In the genomic region with DNA sequence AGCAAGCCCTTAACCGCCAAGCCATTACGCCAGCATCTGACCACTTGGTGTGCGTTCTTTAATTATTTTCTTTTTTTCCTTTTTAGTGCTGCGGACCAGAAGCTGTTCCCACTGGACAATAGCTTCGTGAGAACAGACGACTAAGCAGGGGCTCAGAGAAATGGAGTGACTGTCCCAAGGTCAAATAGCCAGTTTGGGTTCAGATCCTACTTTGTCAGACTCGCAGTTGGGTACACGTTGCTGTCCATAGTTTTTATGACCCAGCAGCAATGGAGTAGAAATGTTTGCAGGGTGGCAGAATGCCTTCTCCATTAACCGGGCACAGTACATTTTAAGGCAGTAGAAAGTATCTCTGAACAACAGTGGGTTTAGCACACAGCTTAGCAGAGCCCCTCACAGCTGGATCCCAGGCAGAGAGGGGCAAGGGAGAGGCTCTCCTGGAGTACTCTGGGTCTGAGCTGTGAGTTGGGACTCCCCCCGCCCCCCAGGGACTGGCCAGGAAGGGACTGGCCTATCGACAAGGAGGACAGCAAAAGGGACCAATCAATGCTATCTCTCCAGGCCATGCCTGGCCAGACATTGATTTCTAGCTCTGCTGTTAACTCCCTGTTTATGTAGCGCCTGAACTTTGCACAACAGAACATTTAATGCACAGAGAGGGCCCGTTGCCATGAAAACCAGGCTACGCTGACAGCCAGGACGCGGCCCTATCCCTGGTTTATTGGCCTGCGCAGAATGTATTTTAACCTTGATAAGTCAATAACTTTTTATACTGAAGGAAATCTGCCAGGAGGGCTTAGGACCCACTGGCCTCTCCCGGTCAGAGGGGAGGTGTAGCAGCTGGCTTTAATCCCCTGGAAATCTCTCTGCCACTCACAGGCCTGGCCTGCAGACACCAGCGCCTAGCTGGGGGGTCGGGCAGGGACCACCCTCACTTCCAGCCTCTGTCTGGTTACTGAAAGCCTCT, we compare ENCODE assay signal across 12 mouse cellular contexts. TPM values are rescaled to one million over a fixed set of nuclear protein-coding genes. Genes with fewer than 3 reads are reported as not detected.
DNase-seq lines count a peak whose midpoint lies in the region; ATAC-seq and TF ChIP-seq lines count a peak whose summit lies in the region.
"Had no signal": no experiment of that assay in that cellular context is flagged by ENCODE, and none has a peak within 500 bp of the region (broad histone marks: within the 10 kb centered on the region; RNA-seq: fewer than 3 reads in every experiment).

No protein-coding gene starts in this region.

- peaks cover 35% of the 10 kb centered on the region for H3K4me1 ChIP-seq in forebrain, embryonic 12.5 days
- no peaks in the 10 kb centered on the region for H3K4me1 ChIP-seq in forebrain, embryonic 14.5 days (ENCODE audit: control insufficient read depth, insufficient read depth, low read length)
- peaks cover 22% of the 10 kb centered on the region for H3K4me1 ChIP-seq in neural tube, embryonic 12.5 days
- peaks cover 18% of the 10 kb centered on the region for H3K4me1 ChIP-seq in liver, embryonic 13.5 days (replicated peaks)
- H3K4me1 ChIP-seq in stomach, postnatal 0 days (replicated peaks; ENCODE audit: control insufficient read depth, insufficient read depth) = no peaks in the 10 kb centered on the region

- no peak for DNase-seq in forebrain, embryonic 14.5 days (ENCODE audit: low spot score)
- DNase-seq in neural tube, embryonic 10.5 days (ENCODE audit: extremely low spot score, low spot score) = no peak
- DNase-seq in liver, embryonic 13.5 days = no peak
- DNase-seq in stomach, postnatal 0 days (ENCODE audit: low spot score) = peak; percentile 54
- no peak for DNase-seq in frontal cortex, postnatal 10 days (ENCODE audit: low spot score in 2 of 2)
- no peak for DNase-seq in gastrocnemius, postnatal 14 days
- DNase-seq: B cell, adult 2 months; heart, postnatal 10 days had no signal

- H3K27ac ChIP-seq in forebrain, embryonic 12.5 days = no peak overlapping the region
- H3K27ac ChIP-seq in forebrain, embryonic 14.5 days (ENCODE audit: low read depth, low read length) = no peak overlapping the region
- no peak overlapping the region for H3K27ac ChIP-seq in neural tube, embryonic 12.5 days
- peak overlapping the region; percentile 70 for H3K27ac ChIP-seq in liver, embryonic 13.5 days
- peak overlapping the region; percentile 45; the same call in 1 of the 2 replicates for H3K27ac ChIP-seq in stomach, postnatal 0 days (replicated peaks)
- H3K27ac ChIP-seq: layer of hippocampus, adult 2 months had no signal

- ATAC-seq in forebrain, embryonic 12.5 days (ENCODE audit: low FRiP score) = 0 out of 2 replicates have a peak, but pooled peaks have one; percentile 36
- no peak for ATAC-seq in forebrain, embryonic 14.5 days
- no peak for ATAC-seq in neural tube, embryonic 12.5 days (ENCODE audit: low FRiP score, low read depth)
- peak; percentile 83 for ATAC-seq in liver, embryonic 13.5 days (ENCODE audit: low read depth)
- peak; percentile 53 for ATAC-seq in stomach, postnatal 0 days (ENCODE audit: low FRiP score, low TSS enrichment)
- ATAC-seq: Patski had no signal

- H3K9ac ChIP-seq in forebrain, embryonic 12.5 days = no peak overlapping the region
- no peak overlapping the region for H3K9ac ChIP-seq in forebrain, embryonic 14.5 days (ENCODE audit: low read length)
- no peak overlapping the region for H3K9ac ChIP-seq in neural tube, embryonic 12.5 days
- H3K9ac ChIP-seq in liver, embryonic 13.5 days = no peak overlapping the region
- no peak overlapping the region for H3K9ac ChIP-seq in stomach, postnatal 0 days (ENCODE audit: low read length)

- intact Hi-C loops in gastrocnemius, postnatal 14 days (cut with DNase I; ENCODE audit: low total_unique reads) = no loop called here

- H3K4me3 ChIP-seq in forebrain, embryonic 12.5 days (replicated peaks) = no peak overlapping the region
- no peak overlapping the region for H3K4me3 ChIP-seq in forebrain, embryonic 14.5 days (ENCODE audit: low read depth, low read length)
- H3K4me3 ChIP-seq in neural tube, embryonic 12.5 days = no peak overlapping the region
- no peak overlapping the region for H3K4me3 ChIP-seq in liver, embryonic 13.5 days (replicated peaks)
- no peak overlapping the region for H3K4me3 ChIP-seq in stomach, postnatal 0 days (ENCODE audit: low read depth, low read length)
- H3K4me3 ChIP-seq: layer of hippocampus, adult 2 months had no signal

- peaks cover 9% of the 10 kb centered on the region; the same call in 1 of the 2 replicates for H3K9me3 ChIP-seq in forebrain, embryonic 12.5 days
- 0 out of 2 replicates have a peak, but pooled peaks cover 2% of the 10 kb centered on the region for H3K9me3 ChIP-seq in forebrain, embryonic 14.5 days (replicated peaks; ENCODE audit: control insufficient read depth, low read length)
- H3K9me3 ChIP-seq in neural tube, embryonic 12.5 days = 0 out of 2 replicates have a peak, but pooled peaks cover 3% of the 10 kb centered on the region
- H3K9me3 ChIP-seq in liver, embryonic 13.5 days (replicated peaks) = no peaks in the 10 kb centered on the region
- H3K9me3 ChIP-seq in stomach, postnatal 0 days (ENCODE audit: control insufficient read depth, low read length) = no peaks in the 10 kb centered on the region

- no peak overlapping the region for H3K4me2 ChIP-seq in forebrain, embryonic 12.5 days
- no peak overlapping the region for H3K4me2 ChIP-seq in forebrain, embryonic 14.5 days (ENCODE audit: low read length)
- H3K4me2 ChIP-seq in neural tube, embryonic 12.5 days (replicated peaks) = 0 out of 2 replicates have a peak overlapping the region, but pooled peaks have one; percentile 18
- no peak overlapping the region for H3K4me2 ChIP-seq in liver, embryonic 13.5 days
- H3K4me2 ChIP-seq in stomach, postnatal 0 days (replicated peaks; ENCODE audit: low read depth) = no peak overlapping the region

- H3K36me3 ChIP-seq in forebrain, embryonic 12.5 days (replicated peaks) = no peaks in the 10 kb centered on the region
- no peaks in the 10 kb centered on the region for H3K36me3 ChIP-seq in forebrain, embryonic 14.5 days (ENCODE audit: control insufficient read depth, insufficient read depth, low read length)
- H3K36me3 ChIP-seq in neural tube, embryonic 12.5 days = no peaks in the 10 kb centered on the region
- H3K36me3 ChIP-seq in liver, embryonic 13.5 days = no peaks in the 10 kb centered on the region
- no peaks in the 10 kb centered on the region for H3K36me3 ChIP-seq in stomach, postnatal 0 days (ENCODE audit: control insufficient read depth, insufficient read depth, low read length)

- H3K27me3 ChIP-seq in forebrain, embryonic 12.5 days = 0 out of 2 replicates have a peak, but pooled peaks cover 7% of the 10 kb centered on the region
- no peaks in the 10 kb centered on the region for H3K27me3 ChIP-seq in forebrain, embryonic 14.5 days (replicated peaks; ENCODE audit: control insufficient read depth, insufficient read depth, low read length)
- no peaks in the 10 kb centered on the region for H3K27me3 ChIP-seq in neural tube, embryonic 12.5 days (replicated peaks)
- 0 out of 2 replicates have a peak, but pooled peaks cover 2% of the 10 kb centered on the region for H3K27me3 ChIP-seq in liver, embryonic 13.5 days
- no peaks in the 10 kb centered on the region for H3K27me3 ChIP-seq in stomach, postnatal 0 days (ENCODE audit: control insufficient read depth, insufficient read depth, low read length)

- TF ChIP-seq CTCF in stomach, postnatal 0 days (IDR thresholded peaks at IDR 0.05; ENCODE audit: low read depth) = no peak

- TF ChIP-seq EP300 in stomach, postnatal 0 days (optimal IDR thresholded peaks at IDR 0.05) = no peak

- WGBS in forebrain, embryonic 12.5 days = 50% methylated on average over 20 of the region's 20 CpGs
- WGBS in forebrain, embryonic 14.5 days = 49% methylated on average over 20 of the region's 20 CpGs
- 64% methylated on average over 20 of the region's 20 CpGs for WGBS in neural tube, embryonic 12.5 days
- 58% methylated on average over 20 of the region's 20 CpGs for WGBS in liver, embryonic 13.5 days (ENCODE audit: insufficient replicate concordance)
- 45% methylated on average over 20 of the region's 20 CpGs for WGBS in stomach, postnatal 0 days

RNA-seq across cellular contexts. Expression of a gene that starts 9.8 kb away (rescaled TPM):
- polyA plus RNA-seq in forebrain, embryonic 12.5 days (2016; fragmentation: Nextera tagmentation; extraction: Ambion mirVana) = 6.9 and 10.2 TPM in 2 replicates
- 4.5 and 5.0 TPM in 2 replicates for polyA plus RNA-seq in forebrain, embryonic 14.5 days (2014; fragmentation: Nextera tagmentation; extraction: Ambion mirVana)
- polyA plus RNA-seq in neural tube, embryonic 12.5 days (2016; fragmentation: Nextera tagmentation; extraction: Ambion mirVana) = 7.2 and 8.0 TPM in 2 replicates
- polyA plus RNA-seq in liver, embryonic 13.5 days (2015; fragmentation: Nextera tagmentation; extraction: Ambion mirVana) = 0.58 and 0.61 TPM in 2 replicates
- polyA plus RNA-seq in stomach, postnatal 0 days (2015; fragmentation: Nextera tagmentation; extraction: Ambion mirVana) = 0.79 and 0.98 TPM in 2 replicates
- under 1 TPM; 0.49 to 0.96 TPM for total RNA-seq in gastrocnemius, postnatal 14 days (2021)

Comparison
In these comparisons a context has a peak if more than half of its experiments do, and no peak if none do; other contexts are left out.
1. ATAC-seq: peak in forebrain, embryonic 12.5 days (single experiment), liver, embryonic 13.5 days (single experiment) and stomach, postnatal 0 days (single experiment); none in forebrain, embryonic 14.5 days (single experiment) and neural tube, embryonic 12.5 days (single experiment).
2. H3K27ac ChIP-seq: peak in liver, embryonic 13.5 days (single experiment) and stomach, postnatal 0 days (single experiment); none in forebrain, embryonic 12.5 days (single experiment), forebrain, embryonic 14.5 days (single experiment) and neural tube, embryonic 12.5 days (single experiment).